In the genomic region with DNA sequence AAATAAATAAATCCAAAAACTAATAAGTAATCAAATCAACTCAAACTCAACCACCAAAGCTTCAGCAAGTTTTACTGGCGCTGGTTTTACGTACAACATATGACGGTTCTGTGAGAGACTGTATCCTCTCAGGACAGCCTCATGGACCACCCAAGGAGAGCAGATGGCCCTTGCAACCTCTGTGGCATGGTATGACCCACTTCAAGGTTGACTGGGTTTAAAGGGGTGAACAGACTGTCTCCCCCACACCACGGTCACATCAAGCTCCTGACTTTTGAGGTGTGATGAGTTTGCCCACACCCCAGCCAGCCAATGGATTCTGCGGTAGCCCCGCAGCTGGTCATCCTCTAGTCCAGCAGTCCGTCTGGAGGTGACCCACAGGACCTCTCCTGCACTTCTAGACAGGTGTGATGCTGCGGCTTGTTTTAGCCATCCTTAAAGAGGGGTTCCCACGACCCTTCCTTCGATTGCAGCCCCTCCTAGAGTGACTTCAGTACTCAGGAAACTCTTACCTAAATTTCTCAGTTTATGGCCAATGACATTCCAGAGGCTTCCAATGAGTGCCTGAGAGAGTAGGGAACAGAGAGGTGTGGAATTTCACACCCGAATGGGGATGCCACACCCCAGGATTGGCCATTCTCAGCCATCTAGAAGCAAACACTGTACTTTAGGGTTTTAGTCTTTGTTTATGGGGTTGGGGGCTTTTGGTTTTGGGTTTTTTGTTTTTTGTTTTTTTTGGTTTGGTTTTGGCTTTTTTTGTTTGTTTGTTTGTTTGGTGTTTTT, we compare ENCODE assay signal across 26 mouse cellular contexts. TPM values are rescaled to one million over a fixed set of nuclear protein-coding genes. Genes with fewer than 3 reads are reported as not detected.
DNase-seq lines count a peak whose midpoint lies in the region; ATAC-seq lines count a peak whose summit lies in the region.
"Had no signal": no experiment of that assay in that cellular context is flagged by ENCODE, and none has a peak within 500 bp of the region (broad histone marks: within the 10 kb centered on the region; RNA-seq: fewer than 3 reads in every experiment).

No protein-coding gene starts in this region.

- no peaks in the 10 kb centered on the region for H3K27me3 ChIP-seq in megakaryocyte, embryonic 14.5 days (replicated peaks)
- H3K27me3 ChIP-seq: CH12.LX; embryonic facial prominence, embryonic 13.5 days; embryonic facial prominence, embryonic 15.5 days had no signal

- no peak for ATAC-seq in megakaryocyte, adult 5-6 weeks (ENCODE audit: poor library complexity, severe bottlenecking)
- ATAC-seq: CD4-positive, CD25-positive, alpha-beta regulatory T cell, adult 4 months; forebrain, embryonic 14.5 days; forebrain, embryonic 16.5 days had no signal

- H3K4me3 ChIP-seq in megakaryocyte, embryonic 14.5 days (replicated peaks), result peak overlapping the region; percentile 28
- H3K4me3 ChIP-seq: embryonic facial prominence, embryonic 13.5 days; embryonic facial prominence, embryonic 15.5 days; erythroblast, embryonic 14.5 days; forebrain, embryonic 10.5 days; forebrain, embryonic 12.5 days had no signal

- peak; percentile 61 for DNase-seq in retina, postnatal 1 day
- no peak for DNase-seq in retina, embryonic 14.5 days (ENCODE audit: low spot score)
- peak; percentile 54 for DNase-seq in ZHBTc4 (ENCODE audit: low read depth, low spot score)
- no peak for DNase-seq in testis, postnatal 14 days (ENCODE audit: low spot score)
- DNase-seq: adrenal gland, adult 2 months; adrenal gland, postnatal 10 days; adrenal gland, postnatal 25 days; B cell, adult 2 months; cerebellum, adult 11 months; cerebellum, adult 18-20 months; cerebellum, adult 8-10 months; cerebellum, adult 9-11 months; cerebellum, postnatal 14 days; cerebellum, postnatal 36 days; embryo, embryonic 11 days had no signal

- H3K4me1 ChIP-seq in megakaryocyte, embryonic 14.5 days, result peaks cover 72% of the 10 kb centered on the region
- H3K4me1 ChIP-seq: embryonic facial prominence, embryonic 13.5 days; embryonic facial prominence, embryonic 15.5 days; forebrain, embryonic 12.5 days had no signal

- peaks cover 59% of the 10 kb centered on the region for H3K36me3 ChIP-seq in megakaryocyte, embryonic 14.5 days (replicated peaks; ENCODE audit: low read length)
- H3K36me3 ChIP-seq: embryonic facial prominence, embryonic 13.5 days; embryonic facial prominence, embryonic 15.5 days; forebrain, embryonic 10.5 days; forebrain, embryonic 12.5 days had no signal

- no peaks in the 10 kb centered on the region for H3K9me3 ChIP-seq in megakaryocyte, embryonic 14.5 days
- H3K9me3 ChIP-seq: embryonic facial prominence, embryonic 13.5 days; embryonic facial prominence, embryonic 15.5 days; forebrain, embryonic 10.5 days; forebrain, embryonic 12.5 days had no signal

RNA-seq across cellular contexts. Expression of gene Pik3cd, which starts 17.3 kb away (rescaled TPM):
- polyA plus RNA-seq in megakaryocyte, embryonic 14.5 days (2012; ENCODE audit: insufficient read depth, low replicate concordance), result 40.4 and 46.2 TPM in 2 replicates
- total RNA-seq in megakaryocyte, adult 5-6 weeks (2015), result 76.6 and 78.3 TPM in 2 replicates
- total RNA-seq in megakaryocyte, adult 5-6 weeks (2017), result 129 and 130 TPM in 2 replicates

RNA-seq across cellular contexts. Expression of gene Tmem201, which starts 52.8 kb away (rescaled TPM):
- polyA plus RNA-seq in megakaryocyte, embryonic 14.5 days (2012; ENCODE audit: insufficient read depth, low replicate concordance), result 21.7 and 25.3 TPM in 2 replicates
- total RNA-seq in megakaryocyte, adult 5-6 weeks (2015), result 1.2 and 2.9 TPM in 2 replicates
- total RNA-seq in megakaryocyte, adult 5-6 weeks (2017), result 1.5 and 1.9 TPM in 2 replicates

Comparison
In these comparisons a context has a peak if more than half of its experiments do, and no peak if none do; other contexts are left out.
1. DNase-seq: peak in retina, postnatal 1 day (single experiment) and ZHBTc4 (single experiment); none in retina, embryonic 14.5 days (single experiment) and testis, postnatal 14 days (single experiment).